Mouse (Mus musculus): ENCODE results near the gene Clec9a.
A peak's percentile ranks its signal among the peaks of the same experiment; 100 is the strongest.

Gene Clec9a

DNA sequence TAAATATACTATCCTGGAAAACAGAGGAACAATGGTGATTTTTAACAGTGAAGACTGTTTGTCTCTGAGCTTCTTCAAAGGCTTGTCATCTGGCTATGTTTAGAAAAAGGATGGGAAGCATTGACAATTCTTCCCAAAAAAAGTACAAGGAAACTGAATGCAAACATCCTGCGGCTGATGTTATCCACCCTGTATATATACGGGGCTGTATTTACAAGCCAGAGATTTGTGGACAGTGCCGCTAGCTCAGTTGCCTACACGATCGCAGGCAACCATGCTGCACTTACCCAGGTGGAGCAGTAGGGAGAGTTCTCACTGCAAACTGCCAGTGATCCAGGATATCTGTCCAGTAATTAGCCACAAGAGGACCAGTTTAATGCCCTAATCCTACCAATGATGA is 16.6 kb downstream of the Clec9a start:
- DNase-seq (ENCODE audit: low spot score), result no peak

DNA sequence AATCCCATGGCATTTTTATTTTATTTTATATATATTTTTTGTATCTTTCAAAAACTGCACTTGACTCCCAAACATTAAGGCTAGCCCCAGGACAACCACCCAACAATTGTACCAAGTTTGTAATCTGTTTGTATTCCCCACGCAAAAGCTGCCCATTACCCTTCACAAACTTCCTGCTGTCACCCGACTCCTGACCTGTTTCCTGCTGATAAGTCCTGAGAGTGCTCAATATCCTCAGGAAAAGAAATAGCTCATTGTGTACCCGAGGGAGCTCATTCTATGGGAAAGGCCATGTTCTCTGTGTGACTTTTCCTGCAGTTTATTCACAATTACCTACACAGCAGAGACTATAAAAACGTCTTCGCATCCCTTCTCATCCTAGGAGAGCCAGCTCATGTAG is 17.1 kb downstream of the Clec9a start:
- no peak for DNase-seq (ENCODE audit: low spot score)

- no peak for DNase-seq (ENCODE audit: low spot score)
Measured at GRCm38 (mm10) chr6:129427281-129427680, 18.6 kb downstream of the Clec9a start.

DNA sequence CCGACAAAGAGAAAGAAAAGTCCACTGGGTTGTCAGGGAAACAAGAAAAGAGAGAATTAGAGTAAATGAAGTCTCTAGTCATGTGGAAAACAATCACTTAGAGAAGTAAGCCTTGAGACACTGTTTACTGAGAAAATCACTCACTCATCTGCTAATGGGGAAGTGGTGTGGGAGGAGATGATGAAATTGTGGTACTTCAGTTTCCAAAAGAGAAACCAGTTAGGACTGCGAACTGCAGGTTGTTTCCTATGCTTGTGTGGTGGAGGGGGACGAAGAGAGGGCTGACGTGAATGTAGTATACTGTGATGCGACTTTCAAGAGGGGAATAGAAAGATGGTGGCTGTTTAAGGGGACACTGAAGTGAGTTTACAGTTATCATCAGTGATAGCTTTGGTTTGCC is 25.6 kb downstream of the Clec9a start:
- peak; percentile 17 for DNase-seq (ENCODE audit: low spot score)

DNA sequence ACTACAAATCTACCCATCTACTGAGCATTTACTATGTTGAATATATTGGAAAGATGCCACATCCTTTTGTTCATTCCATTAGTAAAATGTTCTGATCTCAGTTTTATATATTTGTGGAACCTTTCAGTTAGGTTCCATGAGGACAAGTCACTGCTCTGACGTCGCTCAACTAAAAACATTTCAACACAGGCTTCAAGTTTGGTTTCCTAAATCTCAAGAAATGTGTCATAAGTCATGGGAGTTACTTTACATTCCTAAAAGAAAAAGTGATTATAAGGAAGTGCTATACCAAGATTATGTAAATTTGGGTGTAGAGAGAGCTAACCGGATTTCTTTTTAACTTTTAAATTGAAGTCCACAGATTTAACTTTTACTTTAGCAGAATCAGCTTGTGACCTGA is 27.4 kb downstream of the Clec9a start:
- no peak for DNase-seq (ENCODE audit: low spot score)

GRCm38 (mm10) chr6:129438033-129438432 is 29.4 kb downstream of the Clec9a start:
- DNase-seq (ENCODE audit: low spot score), result no peak

DNA sequence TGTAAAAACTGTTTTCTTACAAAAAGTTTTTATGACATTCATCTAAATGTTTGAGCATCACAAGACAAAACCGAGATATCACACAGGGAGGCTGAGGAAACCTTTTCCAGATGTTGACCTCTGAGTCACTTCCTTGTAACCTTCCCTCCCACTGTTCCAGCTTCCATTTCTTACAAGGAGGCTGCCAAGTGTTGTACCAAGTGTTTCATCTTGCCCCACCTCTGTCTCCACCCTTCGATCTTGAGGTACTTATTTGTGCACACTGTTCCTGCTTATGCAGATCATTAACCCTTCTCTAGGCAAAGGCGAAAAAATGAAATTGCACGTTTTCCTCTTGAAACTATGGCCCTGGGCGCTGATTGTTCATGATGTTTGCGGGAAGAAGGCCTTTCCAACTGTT is 41.1 kb downstream of the Clec9a start:
- no peak for DNase-seq (ENCODE audit: low spot score)

DNA sequence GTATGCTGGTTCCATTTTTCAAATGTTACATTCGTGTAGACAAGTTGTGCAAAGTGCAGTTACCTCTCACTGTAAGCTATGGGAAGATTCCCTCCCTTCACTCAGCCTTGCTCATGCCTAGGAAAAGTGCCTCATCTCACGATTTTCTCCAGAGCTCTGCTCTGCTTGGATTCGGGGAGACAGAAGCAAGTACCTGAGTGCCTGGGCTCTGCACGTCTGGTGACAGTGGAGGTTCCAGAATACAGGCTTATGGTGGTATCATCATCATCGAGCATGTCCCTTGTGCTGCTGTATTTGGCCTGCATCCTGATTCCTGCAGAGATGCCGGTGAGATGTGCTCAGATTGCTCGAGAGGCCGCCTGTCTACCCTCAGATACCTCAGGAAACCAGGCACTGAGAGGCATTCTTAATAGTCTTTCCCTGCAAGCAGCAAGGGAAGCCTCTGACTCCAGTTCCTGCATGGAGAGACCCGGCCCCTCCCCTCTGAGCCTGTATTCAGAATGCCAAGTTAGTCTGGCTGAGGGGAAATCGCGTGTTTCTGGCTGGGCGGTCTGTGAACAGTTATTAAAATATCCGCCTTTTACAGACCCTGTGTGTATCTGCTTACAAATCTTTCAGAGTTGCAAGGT is 42.9 kb downstream of the Clec9a start, which contains the start of gene Clec1a:
TSS of gene Clec1a (minus strand) at position 590 of the 629 bp plus-strand sequence.
- DNase-seq (ENCODE audit: low spot score), result no peak

GRCm38 (mm10) chr6:129471386-129471785 is 62.7 kb downstream of the Clec9a start:
- no peak for DNase-seq (ENCODE audit: low spot score)

- no peak for DNase-seq (ENCODE audit: low spot score)
Measured at GRCm38 (mm10) chr6:129472627-129473026, 64.0 kb downstream of the Clec9a start.

All from layer of hippocampus, adult 11-12 months (tissue).